7 mouse cellular contexts compared by ENCODE assay signal in genomic region chr14:90048820-90049219, GRCm38 (mm10).
DNase-seq lines count a peak whose midpoint lies in the region; ATAC-seq and TF ChIP-seq lines count a peak whose summit lies in the region.
"Not testable (repeated sequence)": the region's sequence is repeated elsewhere in the genome, so short reads cannot be mapped to it uniquely, and the experiment has no call there.

No protein-coding gene starts in this region.

- not testable (repeated sequence) for H3K9ac ChIP-seq in MEL (ENCODE audit: control insufficient read depth, low read depth, low read length, poor library complexity, severe bottlenecking); intestine, embryonic 15.5 days; intestine, postnatal 0 days (ENCODE audit: low read depth, low read length); lung, embryonic 14.5 days; stomach, embryonic 15.5 days; stomach, postnatal 0 days (ENCODE audit: low read length)

- H3K4me3 ChIP-seq in MEL (ENCODE audit: control insufficient read depth in 1 of 2, insufficient read depth in 1 of 2, low read depth in 2 of 2, low read length in 2 of 2); intestine, embryonic 15.5 days (replicated peaks); intestine, postnatal 0 days (ENCODE audit: low read depth, low read length); lung, embryonic 14.5 days (ENCODE audit: low read depth, low read length); stomach, embryonic 15.5 days (replicated peaks); stomach, postnatal 0 days (ENCODE audit: low read depth, low read length): not testable (repeated sequence)

- TF ChIP-seq RAD21 in MEL (IDR thresholded peaks at IDR 0.05; ENCODE audit: low read depth, low read length) = not testable (repeated sequence)

- DNase-seq in MEL (ENCODE audit: low read depth, low spot score) = peak; percentile 14
- DNase-seq in heart, adult 11 months = peak; percentile 65
- DNase-seq in lung, embryonic 14.5 days = peak; percentile 10
- peak; percentile 50 for DNase-seq in stomach, postnatal 0 days (ENCODE audit: low spot score)

- not testable (repeated sequence) for H3K4me1 ChIP-seq in MEL (ENCODE audit: control insufficient read depth in 1 of 2, insufficient read depth in 2 of 2, low read length in 2 of 2); intestine, embryonic 15.5 days (replicated peaks); intestine, postnatal 0 days (replicated peaks; ENCODE audit: control insufficient read depth, insufficient read depth, low read length); lung, embryonic 14.5 days (ENCODE audit: insufficient read depth); stomach, embryonic 15.5 days; stomach, postnatal 0 days (replicated peaks; ENCODE audit: control insufficient read depth, insufficient read depth)

- not testable (repeated sequence) for H3K27ac ChIP-seq in MEL (ENCODE audit: control insufficient read depth, low read depth, low read length); intestine, embryonic 15.5 days; intestine, postnatal 0 days (ENCODE audit: low read depth, low read length); lung, embryonic 14.5 days (ENCODE audit: low read depth); stomach, embryonic 15.5 days; stomach, postnatal 0 days (replicated peaks)

- 65% methylated on average over 2 of the region's 2 CpGs for WGBS in intestine, embryonic 15.5 days
- WGBS in intestine, postnatal 0 days = 40% methylated on average over 2 of the region's 2 CpGs
- WGBS in lung, embryonic 14.5 days = 58% methylated on average over 2 of the region's 2 CpGs
- 63% methylated on average over 2 of the region's 2 CpGs for WGBS in stomach, embryonic 15.5 days
- WGBS in stomach, postnatal 0 days = 53% methylated on average over 2 of the region's 2 CpGs

- H3K27me3 ChIP-seq in MEL (ENCODE audit: control insufficient read depth in 1 of 2, insufficient read depth in 2 of 2, low read length in 2 of 2); intestine, embryonic 15.5 days (replicated peaks); intestine, postnatal 0 days (replicated peaks; ENCODE audit: control insufficient read depth, insufficient read depth, low read length); lung, embryonic 14.5 days (ENCODE audit: insufficient read depth, low read length); stomach, embryonic 15.5 days (replicated peaks); stomach, postnatal 0 days (ENCODE audit: control insufficient read depth, insufficient read depth, low read length): not testable (repeated sequence)

- not testable (repeated sequence) for TF ChIP-seq CTCF in MEL (IDR thresholded peaks at IDR 0.05 in 2 of 3, conservative IDR thresholded peaks at IDR 0.05 in 1 of 3; ENCODE audit: control insufficient read depth in 1 of 3, insufficient read depth in 1 of 3, low read depth in 2 of 3, low read length in 3 of 3, poor library complexity in 1 of 3, severe bottlenecking in 1 of 3); intestine, postnatal 0 days (IDR thresholded peaks at IDR 0.05; ENCODE audit: low read depth); lung, embryonic 14.5 days (IDR thresholded peaks at IDR 0.05; ENCODE audit: low read depth); stomach, postnatal 0 days (IDR thresholded peaks at IDR 0.05; ENCODE audit: low read depth)

- not testable (repeated sequence) for TF ChIP-seq EP300 in MEL (IDR thresholded peaks at IDR 0.05; ENCODE audit: low read depth in 1 of 2, low read length in 2 of 2); stomach, postnatal 0 days (optimal IDR thresholded peaks at IDR 0.05)

- H3K4me2 ChIP-seq in intestine, embryonic 15.5 days (replicated peaks); intestine, postnatal 0 days (replicated peaks; ENCODE audit: low read depth); lung, embryonic 14.5 days; stomach, embryonic 15.5 days; stomach, postnatal 0 days (replicated peaks; ENCODE audit: low read depth): not testable (repeated sequence)

- not testable (repeated sequence) for H3K79me2 ChIP-seq in MEL (ENCODE audit: control insufficient read depth, insufficient read depth, low read length, poor library complexity)

- H3K36me3 ChIP-seq in MEL (ENCODE audit: control insufficient read depth in 1 of 2, insufficient read depth in 2 of 2, low read length in 2 of 2); intestine, embryonic 15.5 days; intestine, postnatal 0 days (ENCODE audit: control insufficient read depth, insufficient read depth); lung, embryonic 14.5 days (ENCODE audit: insufficient read depth); stomach, embryonic 15.5 days; stomach, postnatal 0 days (ENCODE audit: control insufficient read depth, insufficient read depth, low read length): not testable (repeated sequence)

- peak; percentile 83 for ATAC-seq in intestine, embryonic 15.5 days
- peak; percentile 31; the same call in 1 of the 2 replicates for ATAC-seq in intestine, postnatal 0 days
- ATAC-seq in lung, embryonic 14.5 days (ENCODE audit: insufficient read depth) = not testable (repeated sequence)
- peak; percentile 75 for ATAC-seq in stomach, embryonic 15.5 days (ENCODE audit: insufficient read depth, low FRiP score, low read depth)
- ATAC-seq in stomach, postnatal 0 days (ENCODE audit: low FRiP score, low TSS enrichment) = peak; percentile 59

- not testable (repeated sequence) for TF ChIP-seq POLR2A in MEL (IDR thresholded peaks at IDR 0.05; ENCODE audit: control insufficient read depth in 1 of 2, insufficient read depth in 1 of 2, low read depth in 1 of 2, low read length in 2 of 2, poor library complexity in 1 of 2)

- H3K9me3 ChIP-seq in MEL (replicated peaks; ENCODE audit: insufficient read depth, low read length); intestine, embryonic 15.5 days; intestine, postnatal 0 days (ENCODE audit: control insufficient read depth); lung, embryonic 14.5 days (ENCODE audit: low read depth, low read length); stomach, embryonic 15.5 days; stomach, postnatal 0 days (ENCODE audit: control insufficient read depth, low read length): not testable (repeated sequence)

Comparison
In these comparisons a context has a peak if more than half of its experiments do, and no peak if none do; other contexts are left out.
1. DNase-seq: peak in every context shown above with its lines; median percentile 65 in heart, adult 11 months; 50 in stomach, postnatal 0 days; 14 in MEL; 10 in lung, embryonic 14.5 days.